Mouse (Mus musculus) kidney, embryonic 16.5 days (tissue): ENCODE data around the gene Abi1. TPM values are rescaled to one million over a fixed set of nuclear protein-coding genes. Genes with fewer than 3 reads are reported as not detected.
A peak's percentile ranks its signal among the peaks of the same experiment; 100 is the strongest.
"Not testable (repeated sequence)": the region's sequence is repeated elsewhere in the genome, so short reads cannot be mapped to it uniquely, and the experiment has no call there.

Experiments
- ATAC-seq: fragments of 200-750 bp; cut with Nextera tagmentation; 2 replicates; pipeline ENCODE4 v1.8.0; 2017; ENCODE audit warnings: moderate TSS enrichment; ENCODE audit not compliant: low FRiP score, low TSS enrichment
- H3K27ac ChIP-seq: fragments of 300-500 bp; sonication (generic); 2 replicates; pipeline ENCODE4 v1.5.1; 2014; ENCODE audit warnings: low read length
- H3K27me3 ChIP-seq: fragments of 300-500 bp; sonication (generic); 2 replicates; pipeline ENCODE4 v1.6.1; 2014; ENCODE audit warnings: low read length, control low read depth, mixed read lengths; ENCODE audit not compliant: insufficient read depth
- H3K36me3 ChIP-seq: fragments of 300-500 bp; sonication (generic); 2 replicates; pipeline ENCODE4 v1.6.1; 2014; ENCODE audit warnings: low read length, control low read depth, mixed read lengths; ENCODE audit not compliant: insufficient read depth
- H3K4me1 ChIP-seq: fragments of 300-500 bp; sonication (generic); 2 replicates; pipeline ENCODE4 v1.6.1; 2014; ENCODE audit warnings: low read length, control low read depth, mixed read lengths; ENCODE audit not compliant: insufficient read depth
- H3K4me2 ChIP-seq: fragments of 300-500 bp; sonication (generic); replicated peaks from 2 replicates; pipeline ENCODE4 v1.6.1; 2014; ENCODE audit warnings: low read depth, low read length
- H3K4me3 ChIP-seq: fragments of 300-500 bp; sonication (generic); 2 replicates; pipeline ENCODE4 v1.5.1; 2014; ENCODE audit warnings: mild to moderate bottlenecking, low read length
- H3K9ac ChIP-seq: fragments of 300-500 bp; sonication (generic); replicated peaks from 2 replicates; pipeline ENCODE4 v1.6.1; 2014; ENCODE audit warnings: low read length
- H3K9me3 ChIP-seq: fragments of 300-500 bp; sonication (generic); 2 replicates; pipeline ENCODE4 v1.6.1; 2016; ENCODE audit warnings: low read length, control low read depth
- WGBS: fragments of 180-500 bp; shearing (Covaris S2); extraction: QIAGEN DNeasy Blood & Tissue Kit; methylation state at CpG from one replicate; pipeline ENCODE4 v1.1.7; 2014; 5-methylcytosine and 5-hydroxymethylcytosine counted together
- polyA plus RNA-seq: library from polyadenylated mRNA; unstranded; fragments of >200 nt; fragmentation: Nextera tagmentation; extraction: Ambion mirVana; gene quantifications from 2 replicates; pipeline ENCODE4 v1.2.1, GENCODE M21; 2015

Gene Abi1
- polyA plus RNA-seq, 1 experiment from 2014 or later = 51.4 TPM

DNA sequence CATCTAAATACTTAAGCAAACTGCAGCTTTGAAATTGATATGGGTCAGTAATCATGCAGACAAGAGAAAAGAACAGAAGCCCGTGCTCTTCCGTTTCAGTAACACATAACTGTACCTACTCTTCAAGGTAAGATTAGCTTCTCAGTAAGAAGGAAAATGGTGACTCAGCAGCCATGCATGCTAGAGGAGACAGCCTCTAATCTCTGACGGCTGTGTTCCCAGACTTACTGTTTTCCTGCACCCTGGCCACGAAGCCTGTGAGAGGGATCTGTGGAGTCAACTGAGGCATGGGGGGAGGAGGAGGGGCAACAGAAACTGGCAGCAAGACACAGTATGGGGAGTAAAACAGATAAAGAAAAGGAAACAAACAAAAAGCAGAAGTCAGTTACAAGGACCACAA, 90.1 kb downstream of the Abi1 start:
- no peak for ATAC-seq
- Histone ChIP-seq H3K27me3 (no peaks in the 10 kb centered on the region), H3K4me2 (no peak overlapping the region), H3K4me3 (no peak overlapping the region), H3K27ac (no peak overlapping the region), H3K4me1 (0 out of 2 replicates have a peak, but pooled peaks cover 2% of the 10 kb centered on the region), H3K9me3 (no peaks in the 10 kb centered on the region), H3K9ac (no peak overlapping the region), H3K36me3 (peaks cover 3% of the 10 kb centered on the region)
- 54% methylated on average over 4 of the region's 4 CpGs for WGBS

GRCm38 (mm10) chr2:22933556-22933955, 106.5 kb downstream of the Abi1 start:
- H3K27me3 ChIP-seq = no peaks in the 10 kb centered on the region
- H3K27ac ChIP-seq = no peak overlapping the region
- peaks cover 34% of the 10 kb centered on the region for H3K36me3 ChIP-seq
- H3K4me2 ChIP-seq = no peak overlapping the region
- no peak for ATAC-seq
- 92% methylated on average over 1 of the region's 1 CpGs for WGBS
- no peak overlapping the region for H3K9ac ChIP-seq
- H3K4me1 ChIP-seq = no peaks in the 10 kb centered on the region
- no peak overlapping the region for H3K4me3 ChIP-seq
- no peaks in the 10 kb centered on the region for H3K9me3 ChIP-seq

DNA sequence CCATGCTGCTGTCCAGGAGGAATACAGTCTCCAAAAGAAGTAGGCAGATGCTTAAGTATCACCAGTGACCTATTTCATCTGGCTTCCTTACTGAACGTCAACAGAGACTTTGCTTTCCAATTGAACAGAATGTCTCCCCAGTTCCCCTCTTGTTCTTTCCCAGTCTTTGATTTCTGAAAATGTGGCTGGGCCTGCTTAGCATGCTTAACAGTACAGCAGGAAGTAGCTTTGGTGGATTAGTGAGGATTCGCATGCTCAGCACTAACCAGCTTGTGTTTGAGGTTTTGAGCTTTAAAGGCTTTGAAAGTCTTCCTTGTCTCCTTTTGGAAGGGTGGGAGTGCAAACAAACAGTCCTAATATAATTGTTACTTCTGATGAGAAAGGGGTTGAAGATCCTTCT, 111.8 kb downstream of the Abi1 start:
- WGBS = 89% methylated on average over 2 of the region's 2 CpGs

GRCm38 (mm10) chr2:22925911-22926310, 114.1 kb downstream of the Abi1 start:
- H3K9me3 ChIP-seq, H3K4me3 ChIP-seq, H3K4me2 ChIP-seq, H3K4me1 ChIP-seq, H3K9ac ChIP-seq, H3K27me3 ChIP-seq, H3K27ac ChIP-seq, ATAC-seq: not testable (repeated sequence)
- H3K36me3 ChIP-seq = peaks cover 15% of the 10 kb centered on the region
- 91% methylated on average over 2 of the region's 3 CpGs for WGBS

More for the DNA sequence above, 111.8 kb downstream of the Abi1 start:
- H3K36me3 ChIP-seq = peaks cover 19% of the 10 kb centered on the region
- H3K4me1 ChIP-seq = no peaks in the 10 kb centered on the region
- no peaks in the 10 kb centered on the region for H3K9me3 ChIP-seq
- H3K4me3 ChIP-seq = no peak overlapping the region
- H3K4me2 ChIP-seq = no peak overlapping the region
- H3K27ac ChIP-seq = no peak overlapping the region
- no peaks in the 10 kb centered on the region for H3K27me3 ChIP-seq
- no peak overlapping the region for H3K9ac ChIP-seq
- no peak for ATAC-seq

- no peak overlapping the region for H3K27ac ChIP-seq
These were observed 121.4 kb downstream of the Abi1 start for GRCm38 (mm10) chr2:22918651-22919050.

DNA sequence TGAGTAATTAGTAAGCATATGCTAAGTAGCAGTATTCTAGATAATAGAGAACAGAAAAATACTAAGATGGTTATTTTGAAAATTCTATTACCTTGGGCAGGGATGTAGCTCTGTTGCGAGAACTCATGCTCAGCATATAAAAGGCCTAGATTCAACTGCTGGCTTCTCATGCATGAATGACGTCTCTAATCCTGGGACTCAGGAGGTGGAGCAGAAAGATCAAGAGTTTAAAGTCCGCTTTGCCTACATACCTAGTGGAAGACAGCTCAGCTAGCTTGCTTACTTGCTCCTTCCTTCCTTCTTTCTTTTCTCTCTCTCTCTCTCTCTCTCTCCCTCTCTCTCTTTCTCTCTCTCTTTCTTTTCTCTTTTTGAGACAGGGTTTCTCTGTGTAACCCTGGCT, 125.6 kb downstream of the Abi1 start:
- Histone ChIP-seq H3K27ac (no peak overlapping the region), H3K4me3 (no peak overlapping the region), H3K9ac (no peak overlapping the region), H3K36me3 (peaks cover 24% of the 10 kb centered on the region), H3K9me3 (no peaks in the 10 kb centered on the region), H3K4me1 (no peaks in the 10 kb centered on the region), H3K27me3 (no peaks in the 10 kb centered on the region), H3K4me2 (no peak overlapping the region)
- ATAC-seq = no peak
- WGBS = 79% methylated on average over 3 of the region's 3 CpGs

More at GRCm38 (mm10) chr2:22918651-22919050, 121.4 kb downstream of the Abi1 start:
- Histone ChIP-seq H3K4me2 (no peak overlapping the region), H3K9me3 (no peaks in the 10 kb centered on the region), H3K9ac (no peak overlapping the region), H3K4me3 (no peak overlapping the region), H3K36me3 (peaks cover 12% of the 10 kb centered on the region), H3K27me3 (no peaks in the 10 kb centered on the region), H3K4me1 (no peaks in the 10 kb centered on the region)
- ATAC-seq = no peak
- WGBS = 93% methylated on average over 2 of the region's 2 CpGs

- 96% methylated on average over 3 of the region's 3 CpGs for WGBS
- no peak for ATAC-seq
- Histone ChIP-seq H3K4me3 (no peak overlapping the region), H3K27ac (no peak overlapping the region), H3K9me3 (no peaks in the 10 kb centered on the region), H3K4me2 (no peak overlapping the region), H3K27me3 (no peaks in the 10 kb centered on the region), H3K4me1 (no peaks in the 10 kb centered on the region), H3K9ac (no peak overlapping the region), H3K36me3 (peaks cover 27% of the 10 kb centered on the region)
These were observed 136.1 kb downstream of the Abi1 start for GRCm38 (mm10) chr2:22903947-22904346.

- H3K27ac ChIP-seq = peak within 1 kb of the TSS; percentile 78
- H3K4me2 ChIP-seq = peak within 1 kb of the TSS; percentile 78
- no peaks in the 10 kb centered on the region for H3K27me3 ChIP-seq
- WGBS = under 1% methylated on average over 81 of the region's 81 CpGs
- H3K9ac ChIP-seq = peak within 1 kb of the TSS; percentile 82
- 0 out of 2 replicates have a peak, but pooled peaks cover 7% of the 10 kb centered on the region for H3K4me1 ChIP-seq
- H3K36me3 ChIP-seq = no peaks in the 10 kb centered on the region
- peak within 1 kb of the TSS; percentile 92 for H3K4me3 ChIP-seq
- H3K9me3 ChIP-seq = no peaks in the 10 kb centered on the region
- peak; percentile 100 for ATAC-seq
These were observed 144.5 kb downstream of the Abi1 start, which contains the start of gene Pdss1 for GRCm38 (mm10) chr2:22895282-22896273. TSS of gene Pdss1 (plus strand) at chr2:22895522.

GRCm38 (mm10) chr2:22894932-22895281, 145.1 kb downstream of the Abi1 start:
- Histone ChIP-seq H3K36me3 (no peaks in the 10 kb centered on the region), H3K9me3 (no peaks in the 10 kb centered on the region), H3K27me3 (no peaks in the 10 kb centered on the region), H3K4me2 (peak overlapping the region; percentile 78), H3K27ac (peak overlapping the region; percentile 78), H3K4me1 (0 out of 2 replicates have a peak, but pooled peaks cover 7% of the 10 kb centered on the region), H3K9ac (peak overlapping the region; percentile 82), H3K4me3 (peak overlapping the region; percentile 92)
- 21% methylated on average over 9 of the region's 9 CpGs for WGBS
- no peak for ATAC-seq
